Mouse (Mus musculus) myocyte (in vitro differentiated cells): ENCODE results near the gene Dhx16. TPM values are rescaled to one million over a fixed set of nuclear protein-coding genes. Genes with fewer than 3 reads are reported as not detected.

ENCODE experiments used
- H3K27me3 ChIP-seq: one replicate; pipeline ENCODE4 v1.6.1; 2011; ENCODE audit not compliant: control insufficient read depth, insufficient read depth, insufficient read length
- H3K36me3 ChIP-seq: one replicate; pipeline ENCODE4 v1.6.1; 2011; ENCODE audit not compliant: control insufficient read depth, insufficient read depth
- H3K4me2 ChIP-seq: one replicate; pipeline ENCODE4 v1.6.1; 2011; ENCODE audit warnings: low read depth, control low read depth
- H3K4me3 ChIP-seq: one replicate; pipeline ENCODE4 v1.5.1; 2011; ENCODE audit warnings: mild to moderate bottlenecking, control low read depth, moderate library complexity
- H3K79me2 ChIP-seq: one replicate; pipeline ENCODE4 v1.6.1; 2011; ENCODE audit not compliant: control insufficient read depth, insufficient read depth
- H3ac ChIP-seq: one replicate; pipeline ENCODE4 v1.6.1; 2011; ENCODE audit not compliant: control insufficient read depth, insufficient read length
- CEBPB ChIP-seq: IDR thresholded peaks from 2 replicates; pipeline ENCODE4 v1.6.1; 2011; ENCODE audit warnings: mild to moderate bottlenecking, moderate library complexity; ENCODE audit not compliant: poor library complexity, insufficient read depth, severe bottlenecking
- E2F4 ChIP-seq: IDR thresholded peaks from one replicate; pipeline ENCODE4 v1.6.1; 2011; ENCODE audit warnings: mild to moderate bottlenecking, control low read depth, moderate library complexity; ENCODE audit not compliant: insufficient read depth
- MAX ChIP-seq: IDR thresholded peaks from one replicate; pipeline ENCODE4 v1.6.1; 2011; ENCODE audit warnings: low read depth, mild to moderate bottlenecking, control low read depth
- MYOD1 ChIP-seq, 3 experiments: IDR thresholded peaks; one replicate each; pipeline ENCODE4 v1.6.1; 2011; ENCODE audit warnings: control low read depth in 2 of 3, low read depth in 2 of 3, mild to moderate bottlenecking in 2 of 3, moderate library complexity in 1 of 3; ENCODE audit not compliant: insufficient read length in 2 of 3, control insufficient read depth in 1 of 3
- MYOG ChIP-seq, 3 experiments: IDR thresholded peaks; one replicate each; pipeline ENCODE4 v1.6.1; 2011; ENCODE audit warnings: control low read depth in 2 of 3, low read depth in 2 of 3, mild to moderate bottlenecking in 2 of 3; ENCODE audit not compliant: insufficient read length in 2 of 3, control insufficient read depth in 1 of 3, insufficient read depth in 1 of 3
- POLR2A ChIP-seq: IDR thresholded peaks from one replicate; pipeline ENCODE4 v1.6.1; 2011; ENCODE audit warnings: low read depth, mild to moderate bottlenecking, control low read depth, moderate library complexity; ENCODE audit not compliant: insufficient read length
- POLR2AphosphoS2 ChIP-seq: IDR thresholded peaks from one replicate; pipeline ENCODE4 v1.6.1; 2011; ENCODE audit warnings: low read depth, control low read depth; ENCODE audit not compliant: insufficient read length
- REST ChIP-seq: IDR thresholded peaks from one replicate; pipeline ENCODE4 v1.6.1; 2011; ENCODE audit warnings: mild to moderate bottlenecking, control low read depth, moderate library complexity; ENCODE audit not compliant: insufficient read depth, insufficient read length
- SRF ChIP-seq: IDR thresholded peaks from one replicate; pipeline ENCODE4 v1.6.1; 2011; ENCODE audit warnings: low read depth; ENCODE audit not compliant: control insufficient read depth, insufficient read length
- TCF12 ChIP-seq: IDR thresholded peaks from one replicate; pipeline ENCODE4 v1.6.1; 2011; ENCODE audit warnings: mild to moderate bottlenecking, control low read depth; ENCODE audit not compliant: poor library complexity, insufficient read depth, severe bottlenecking
- TCF3 ChIP-seq: IDR thresholded peaks from one replicate; pipeline ENCODE4 v1.6.1; 2011; ENCODE audit warnings: low read depth, control low read depth; ENCODE audit not compliant: insufficient read length
- USF1 ChIP-seq: IDR thresholded peaks from one replicate; pipeline ENCODE4 v1.6.1; 2011; ENCODE audit warnings: low read depth, mild to moderate bottlenecking, control low read depth, moderate library complexity
- polyA plus RNA-seq: library from polyadenylated mRNA; unstranded; fragments of >200 nt; fragmentation: generic; extraction: Trizol; gene quantifications from one replicate; pipeline ENCODE4 v1.2.1, GENCODE M21; 2012; ENCODE audit warnings: missing spikeins

The Dhx16 gene
- polyA plus RNA-seq, 1 experiment = 29.4 TPM

- TF ChIP-seq MYOG (IDR thresholded peaks at IDR 0.05; ENCODE audit: control insufficient read depth in 1 of 3, insufficient read depth in 1 of 3, insufficient read length in 2 of 3, low read depth in 2 of 3) = no peak
- no peak for TF ChIP-seq TCF12
- TF ChIP-seq SRF = no peak
- TF ChIP-seq POLR2AphosphoS2 = no peak
- TF ChIP-seq MYOD1 (IDR thresholded peaks at IDR 0.05; ENCODE audit: control insufficient read depth in 1 of 3, insufficient read length in 2 of 3, low read depth in 2 of 3) = no peak
- no peak for TF ChIP-seq USF1
- TF ChIP-seq MAX = no peak
- no peak for TF ChIP-seq TCF3
- TF ChIP-seq CEBPB = no peak
- no peak for TF ChIP-seq POLR2A
- TF ChIP-seq E2F4 = no peak
- no peak for TF ChIP-seq REST
- no peak overlapping the region for H3K4me2 ChIP-seq
- no peaks in the 10 kb centered on the region for H3K27me3 ChIP-seq
- no peaks in the 10 kb centered on the region for H3K79me2 ChIP-seq
- H3ac ChIP-seq = no peak overlapping the region
- no peaks in the 10 kb centered on the region for H3K36me3 ChIP-seq
- H3K4me3 ChIP-seq = no peak overlapping the region
Measured at GRCm38 (mm10) chr17:35859835-35860234, 19.8 kb upstream of the Dhx16 start.

GRCm38 (mm10) chr17:35860831-35861197 is 18.8 kb upstream of the Dhx16 start:
- Histone ChIP-seq H3ac (peak overlapping the region; percentile 15), H3K36me3 (no peaks in the 10 kb centered on the region), H3K4me2 (peak overlapping the region; percentile 96), H3K27me3 (no peaks in the 10 kb centered on the region), H3K4me3 (peak overlapping the region; percentile 38), H3K79me2 (no peaks in the 10 kb centered on the region)
- no peak for TF ChIP-seq MYOD1 (IDR thresholded peaks at IDR 0.05; ENCODE audit: control insufficient read depth in 1 of 3, insufficient read length in 2 of 3, low read depth in 2 of 3)
- no peak for TF ChIP-seq POLR2A
- TF ChIP-seq TCF3 = no peak
- TF ChIP-seq TCF12 = no peak
- TF ChIP-seq CEBPB = no peak
- no peak for TF ChIP-seq MAX
- no peak for TF ChIP-seq POLR2AphosphoS2
- no peak for TF ChIP-seq REST
- no peak for TF ChIP-seq SRF
- no peak for TF ChIP-seq USF1
- TF ChIP-seq E2F4 = no peak
- no peak for TF ChIP-seq MYOG (IDR thresholded peaks at IDR 0.05; ENCODE audit: control insufficient read depth in 1 of 3, insufficient read depth in 1 of 3, insufficient read length in 2 of 3, low read depth in 2 of 3)

GRCm38 (mm10) chr17:35861198-35861857 is 18.3 kb upstream of the Dhx16 start, which contains the start of gene Nrm:
Nrm (plus strand) TSS chr17:35861318.
- H3ac ChIP-seq = peak within 1 kb of the TSS; percentile 15
- TF ChIP-seq POLR2A = peak; percentile 87
- peak; percentile 75 for TF ChIP-seq E2F4
- TF ChIP-seq POLR2AphosphoS2 = peak; percentile 92
- no peak for TF ChIP-seq TCF12
- TF ChIP-seq MYOD1 (IDR thresholded peaks at IDR 0.05; ENCODE audit: control insufficient read depth in 1 of 3, insufficient read length in 2 of 3, low read depth in 2 of 3) = peak in 2 of 3 experiments; percentile 49 to 75
- peak; percentile 46 to 81 (median 60) for TF ChIP-seq MYOG (IDR thresholded peaks at IDR 0.05; ENCODE audit: control insufficient read depth in 1 of 3, insufficient read depth in 1 of 3, insufficient read length in 2 of 3, low read depth in 2 of 3)
- H3K4me3 ChIP-seq = peak within 1 kb of the TSS; percentile 38
- no peaks in the 10 kb centered on the region for H3K36me3 ChIP-seq
- peak within 1 kb of the TSS; percentile 96 for H3K4me2 ChIP-seq
- no peaks in the 10 kb centered on the region for H3K79me2 ChIP-seq
- H3K27me3 ChIP-seq = no peaks in the 10 kb centered on the region

- Histone ChIP-seq H3K79me2 (peaks cover 34% of the 10 kb centered on the region), H3K4me2 (peak overlapping the region; percentile 99), H3K27me3 (no peaks in the 10 kb centered on the region), H3ac (peak overlapping the region; percentile 64), H3K4me3 (peak overlapping the region; percentile 90), H3K36me3 (no peaks in the 10 kb centered on the region)
- TF ChIP-seq POLR2AphosphoS2 = peak; percentile 48
- no peak for TF ChIP-seq USF1
- TF ChIP-seq POLR2A = peak; percentile 32
- TF ChIP-seq MAX = no peak
Measured at GRCm38 (mm10) chr17:35864832-35865353, 14.7 kb upstream of the Dhx16 start.

GRCm38 (mm10) chr17:35865481-35866280 is 13.9 kb upstream of the Dhx16 start, which contains the start of gene Ppp1r18:
Ppp1r18 (plus strand) TSS chr17:35865593.
- no peak for TF ChIP-seq E2F4
- TF ChIP-seq USF1 = no peak
- TF ChIP-seq POLR2A = peak; percentile 60
- peak; percentile 66 for TF ChIP-seq POLR2AphosphoS2
- TF ChIP-seq TCF3 = peak; percentile 44
- no peak for TF ChIP-seq REST
- peak in 2 of 3 experiments; percentile 75 to 90 for TF ChIP-seq MYOD1 (IDR thresholded peaks at IDR 0.05; ENCODE audit: control insufficient read depth in 1 of 3, insufficient read length in 2 of 3, low read depth in 2 of 3)
- peak; percentile 25 to 93 (median 57) for TF ChIP-seq MYOG (IDR thresholded peaks at IDR 0.05; ENCODE audit: control insufficient read depth in 1 of 3, insufficient read depth in 1 of 3, insufficient read length in 2 of 3, low read depth in 2 of 3)
- H3K27me3 ChIP-seq = no peaks in the 10 kb centered on the region

More at GRCm38 (mm10) chr17:35865481-35866280, 13.9 kb upstream of the Dhx16 start, which contains the start of gene Ppp1r18:
- Histone ChIP-seq H3ac (peak within 1 kb of the TSS; percentile 64), H3K4me2 (peak within 1 kb of the TSS; percentile 99), H3K4me3 (peak within 1 kb of the TSS; percentile 90), H3K36me3 (no peaks in the 10 kb centered on the region), H3K79me2 (peaks cover 42% of the 10 kb centered on the region)
